Mouse (Mus musculus): Measurements from ENCODE around the gene Aadat.

DNA sequence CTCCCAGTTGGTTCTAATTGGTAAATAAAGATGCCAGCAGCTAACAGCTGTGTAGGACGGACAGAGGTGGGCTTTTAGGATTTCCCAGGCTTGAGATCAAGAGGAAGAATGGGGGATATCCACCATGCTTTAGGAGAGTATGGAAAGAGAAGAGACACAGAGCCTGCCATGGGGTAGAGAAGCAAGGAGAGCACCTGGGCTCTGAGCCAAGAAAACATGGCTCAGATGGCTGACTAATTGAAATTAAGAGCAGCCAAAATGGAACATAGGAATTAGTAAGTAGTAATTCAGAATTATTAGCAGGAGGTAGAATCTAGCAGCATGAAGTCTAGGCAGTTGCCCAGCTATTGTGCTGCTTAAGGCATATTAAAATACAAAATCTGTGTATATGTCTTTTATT, 71.5 kb downstream of the Aadat start:
- TF ChIP-seq CTCF (IDR thresholded peaks at IDR 0.05; ENCODE audit: low read depth, low read length) (no peak), GATA1 (IDR thresholded peaks at IDR 0.05; ENCODE audit: borderline replicate concordance, low read length) (no peak), POLR2AphosphoS5 (IDR thresholded peaks at IDR 0.05; ENCODE audit: insufficient replicate concordance, low read depth, low read length) (no peak), GATA2 (IDR thresholded peaks at IDR 0.05; ENCODE audit: borderline replicate concordance, low read depth, low read length) (no peak), TAL1 (conservative IDR thresholded peaks at IDR 0.05; ENCODE audit: low read depth, low read length) (no peak)

Measured in G1E (cell line).